Mouse (Mus musculus) embryo, embryonic 11.5 days (tissue): ENCODE results near the gene Jph4.

Experiments used
- DNase-seq: peaks from one replicate; pipeline ENCODE4 v3.0.0-alpha.2; 2012; ENCODE audit warnings: low read depth, low spot score

Jph4 gene

DNA sequence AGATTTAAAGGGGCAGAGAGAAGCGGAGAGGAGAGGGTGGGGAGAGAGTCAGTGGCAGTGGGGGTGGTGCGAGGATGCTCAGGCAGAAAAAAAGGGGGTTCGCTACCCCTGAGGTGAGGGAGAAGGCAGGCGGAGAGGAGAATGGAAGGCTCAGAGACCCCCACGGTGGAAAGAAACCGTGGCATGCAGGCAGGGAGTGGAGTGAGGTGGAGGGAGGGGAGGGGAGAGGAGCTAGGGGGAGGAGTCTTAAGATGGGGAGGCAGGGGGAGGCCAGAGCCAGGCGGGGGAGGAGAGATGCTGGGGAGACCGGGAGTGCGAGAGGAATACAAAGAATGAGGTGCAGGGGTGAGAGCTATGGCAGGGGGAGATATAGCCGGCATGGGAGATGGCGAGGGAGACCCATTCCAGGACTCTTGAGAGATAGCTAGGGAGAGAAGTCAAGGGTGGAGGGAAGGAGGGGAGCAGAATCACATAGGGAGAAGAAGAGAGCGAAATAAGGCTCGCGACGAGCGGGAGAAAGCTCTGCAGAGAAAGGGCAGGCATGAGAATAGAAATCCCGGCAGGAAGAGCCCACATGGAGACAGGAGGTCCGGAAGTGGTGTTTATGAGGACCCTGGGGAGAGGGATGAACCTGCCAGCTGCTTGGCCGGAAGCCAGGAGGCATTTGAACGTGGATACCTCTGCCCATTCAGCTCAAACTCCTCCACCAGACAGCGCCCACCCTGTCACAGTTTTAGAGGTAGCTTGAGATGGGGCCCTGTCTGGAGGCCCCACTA is at the start of gene Jph4:
Jph4 (minus strand) TSS at position 511 of the 776 bp plus-strand sequence.
- DNase-seq = no peak

DNA sequence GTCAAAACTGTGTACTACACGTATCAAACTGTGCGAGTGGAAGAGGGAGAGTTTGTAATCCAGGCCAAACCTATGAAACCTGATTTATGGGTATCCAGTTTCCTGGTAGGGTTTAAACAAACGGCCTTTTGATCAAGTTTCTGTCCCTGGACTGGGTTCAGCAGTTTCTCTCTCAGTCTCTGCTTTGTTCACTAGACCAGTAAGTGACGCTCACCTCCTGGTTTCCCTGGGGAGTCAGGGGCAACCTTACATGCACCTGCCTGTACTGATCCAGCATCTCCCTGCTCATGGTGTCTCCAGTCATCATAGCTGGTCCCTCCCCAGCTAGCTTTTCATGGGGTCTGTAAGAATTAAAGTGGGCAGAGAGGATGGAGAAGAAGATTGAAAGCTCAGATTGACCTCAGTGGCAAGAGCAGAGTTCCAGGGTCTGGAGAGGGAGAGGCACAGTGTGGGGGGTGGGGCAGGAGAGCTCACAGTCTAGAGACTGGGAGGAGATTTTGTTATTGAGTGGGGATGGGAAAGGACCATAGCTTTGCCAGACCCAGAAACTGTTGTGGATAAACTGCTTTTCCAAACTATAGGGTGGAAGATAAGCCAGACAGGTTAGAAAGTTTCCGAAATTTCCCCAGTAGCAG is 47.6 kb upstream of the Jph4 start:
- DNase-seq = no peak

DNA sequence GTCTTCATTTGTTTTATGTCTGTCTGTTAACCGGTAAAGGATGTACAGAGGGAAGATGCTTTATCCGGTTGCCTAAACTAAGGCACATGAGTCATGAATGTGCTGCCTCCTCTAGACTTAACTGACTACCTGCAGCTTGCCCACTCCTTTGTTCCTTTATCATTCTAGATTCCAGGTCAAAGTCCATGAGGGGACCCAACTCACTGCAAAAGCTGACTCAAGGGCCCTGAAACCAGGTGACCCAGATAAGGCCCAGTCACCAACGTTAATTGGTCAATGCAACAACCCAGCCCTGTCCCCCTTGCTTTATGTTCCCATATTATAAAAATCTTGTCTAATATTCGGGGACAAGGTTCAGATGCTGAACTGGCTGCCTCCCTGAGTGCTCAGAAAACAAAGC is 45.4 kb upstream of the Jph4 start:
- no peak for DNase-seq

DNA sequence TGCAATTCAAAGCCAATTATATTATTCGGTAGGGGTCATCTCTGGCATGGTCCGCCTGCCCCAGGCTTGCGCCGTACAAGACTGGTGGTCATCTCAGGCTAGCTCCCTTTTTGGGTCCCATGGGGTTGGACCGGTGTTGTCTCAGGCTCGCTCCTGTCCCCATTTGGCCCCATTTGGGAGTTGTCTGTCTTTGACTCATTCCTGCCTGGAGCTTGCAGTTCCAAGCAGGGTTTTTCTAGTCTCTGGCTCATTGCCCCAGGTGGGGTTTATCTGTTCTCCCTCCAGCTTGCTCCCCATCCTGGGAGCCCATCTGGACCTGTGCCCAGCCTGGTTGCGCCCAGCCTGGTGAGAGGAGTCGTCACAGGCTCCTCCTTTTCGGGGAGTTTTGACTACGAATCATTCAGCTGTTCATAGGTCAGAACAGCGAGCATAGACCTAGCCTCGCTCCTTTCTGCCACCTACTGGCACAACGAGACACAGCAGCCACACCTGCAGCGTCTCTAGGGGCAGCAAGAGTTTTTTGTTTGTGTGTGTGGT is 44.4 kb upstream of the Jph4 start:
- DNase-seq = peak; percentile 46

DNA sequence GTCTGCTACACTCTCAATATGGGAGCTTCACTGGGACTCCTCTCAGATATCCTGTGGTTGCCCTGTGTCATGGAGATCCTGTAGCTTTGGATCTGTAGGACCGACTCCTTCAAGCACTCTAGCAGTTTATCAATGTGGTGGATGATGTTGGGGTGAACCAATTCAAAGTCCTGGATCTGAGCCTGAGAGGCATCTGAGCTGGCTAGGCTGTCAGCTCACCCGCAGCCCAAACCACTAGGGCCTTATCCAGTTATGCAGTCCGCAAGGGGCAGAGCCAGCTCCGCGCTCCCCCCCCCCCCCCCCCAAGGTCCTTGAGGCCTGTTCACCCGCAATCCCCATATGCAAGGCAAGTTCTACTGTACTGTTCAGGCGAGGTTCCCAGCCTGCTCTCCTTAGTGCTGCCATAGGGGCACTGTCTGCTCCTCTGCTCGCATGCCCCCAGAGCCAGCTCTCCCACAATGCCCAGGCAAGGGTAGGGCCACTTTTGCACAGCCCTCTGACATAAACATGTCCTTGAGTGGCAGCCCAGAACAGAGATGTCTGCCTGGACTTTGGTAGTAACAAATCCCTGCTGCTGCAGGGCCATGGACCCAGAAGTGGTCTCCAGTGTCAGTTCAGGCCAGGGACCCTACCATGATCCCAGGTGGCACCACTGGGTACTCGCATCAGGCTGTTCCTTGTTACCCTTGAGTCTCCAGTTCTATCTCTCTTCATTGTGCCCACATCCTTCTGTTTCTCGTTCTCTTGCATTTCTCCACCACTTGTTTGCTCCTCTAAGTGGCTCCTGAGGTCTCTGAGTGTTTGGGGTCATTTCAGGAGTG is 43.7 kb upstream of the Jph4 start:
- no peak for DNase-seq

DNA sequence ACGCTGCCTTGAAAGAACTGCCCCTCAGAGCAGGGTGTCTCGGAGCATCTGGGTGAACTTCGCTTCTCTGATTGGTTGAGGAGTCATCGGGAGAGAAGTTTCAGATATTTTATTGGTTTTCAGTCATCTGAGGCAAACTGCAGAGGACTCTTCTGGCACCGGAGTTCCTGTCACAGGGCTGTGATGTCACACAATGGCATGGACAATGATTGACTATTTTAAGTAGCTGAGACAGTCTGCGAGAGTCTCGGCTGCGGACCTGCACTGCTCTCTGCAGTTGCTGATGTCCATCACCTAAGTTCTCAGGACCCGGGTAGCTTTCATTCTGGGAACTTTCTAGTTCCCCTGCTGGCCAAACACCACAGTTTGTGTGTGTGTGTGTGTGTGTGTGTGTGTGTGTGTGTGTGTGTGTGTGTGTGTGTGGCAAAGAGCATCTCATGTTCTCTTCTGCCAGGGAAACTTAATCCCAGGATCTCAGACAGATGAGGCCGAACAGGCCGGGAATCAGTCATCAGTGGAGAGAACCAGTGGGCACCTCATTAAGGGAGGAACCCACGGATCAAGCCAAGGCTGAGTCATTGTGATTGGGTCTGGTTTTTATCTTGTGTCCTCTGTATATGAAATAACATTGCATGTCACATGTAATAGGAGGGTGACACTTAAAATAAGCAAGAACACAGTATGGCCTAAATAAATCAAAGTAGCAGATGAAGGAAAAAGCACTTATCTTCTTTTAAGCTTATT is 40.8 kb upstream of the Jph4 start:
- no peak for DNase-seq

DNA sequence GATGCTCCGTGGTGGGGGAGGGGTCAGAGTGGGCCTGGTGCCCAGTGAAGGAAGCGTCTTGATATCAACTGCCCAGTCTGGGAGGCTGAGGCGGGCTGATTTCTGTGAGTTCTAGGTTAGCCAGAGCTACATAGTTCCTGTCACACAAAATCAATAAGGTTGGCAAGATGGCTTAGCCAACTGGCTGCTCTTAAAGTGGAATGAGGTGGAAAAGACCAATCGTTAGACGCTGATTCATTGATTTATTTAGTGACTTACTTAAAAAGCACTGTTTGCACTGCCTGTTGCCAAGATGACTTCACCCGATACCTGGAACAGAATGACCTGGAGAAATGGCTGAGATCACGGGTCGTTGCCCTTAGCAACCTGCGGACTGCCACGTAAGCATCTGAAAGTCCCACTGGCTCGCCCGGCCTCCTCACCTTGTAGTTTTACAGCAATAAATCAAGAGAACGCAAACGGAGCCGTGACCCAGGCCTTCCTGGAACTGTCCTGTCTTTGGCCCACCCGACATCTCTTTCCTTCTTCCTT is 36.3 kb upstream of the Jph4 start:
- no peak for DNase-seq

DNA sequence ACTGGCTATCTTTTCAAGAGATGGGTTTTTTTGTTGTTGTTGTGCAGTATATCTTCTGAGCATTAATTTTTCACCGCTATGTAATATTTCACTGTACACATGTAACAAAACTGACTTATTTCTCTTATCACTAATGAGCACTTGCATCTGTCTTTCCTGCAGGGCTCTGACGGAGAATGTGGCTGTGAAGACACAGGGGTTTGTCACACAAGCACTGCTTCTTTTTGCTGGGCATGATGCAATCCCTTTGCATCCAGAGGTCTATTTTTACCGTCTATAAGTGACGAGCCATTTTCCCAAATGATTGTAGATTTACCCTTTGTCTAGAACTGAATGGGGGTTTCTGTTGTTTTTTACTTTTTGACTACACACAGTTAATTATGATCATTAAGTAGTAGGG is 35.4 kb upstream of the Jph4 start:
- DNase-seq = no peak

DNA sequence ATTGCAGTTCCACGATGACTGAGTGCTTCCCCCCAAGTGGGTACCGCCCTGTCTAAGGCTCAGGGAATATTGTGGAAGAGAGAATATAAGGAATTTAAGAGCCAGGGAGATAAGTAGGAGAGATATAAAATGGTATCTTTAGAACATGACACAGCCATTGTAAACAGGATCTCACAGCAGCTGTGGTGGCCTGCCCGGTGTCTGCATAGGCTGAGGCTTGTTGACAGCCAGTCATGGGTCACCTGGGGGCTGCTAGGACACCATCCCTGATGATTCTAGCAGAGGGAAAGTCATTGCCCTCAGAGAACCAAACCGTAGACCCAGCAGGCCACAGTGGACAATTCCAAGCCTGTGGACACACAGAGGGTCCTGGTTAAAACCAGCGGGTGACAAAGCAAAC is 34.2 kb upstream of the Jph4 start:
- DNase-seq = no peak

DNA sequence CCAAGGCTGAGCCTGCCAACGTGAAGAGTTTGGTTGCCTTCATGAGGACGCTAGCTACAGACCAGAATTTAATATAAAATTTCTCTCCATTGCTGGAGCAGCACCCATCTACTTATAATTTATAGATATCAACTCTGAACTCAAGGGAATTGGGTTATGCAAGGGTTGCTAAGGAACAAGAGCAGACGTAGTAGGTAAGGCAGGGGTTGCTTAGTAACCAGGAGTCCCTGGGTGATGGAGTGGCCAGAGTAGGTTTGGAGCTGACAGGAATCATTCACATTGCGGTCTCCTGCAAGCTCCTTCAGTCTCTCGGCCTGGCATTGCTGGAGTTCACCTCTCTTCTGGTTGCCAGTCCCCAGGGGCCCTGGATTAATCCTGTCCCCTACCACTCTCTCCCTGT is 32.3 kb upstream of the Jph4 start:
- no peak for DNase-seq

DNA sequence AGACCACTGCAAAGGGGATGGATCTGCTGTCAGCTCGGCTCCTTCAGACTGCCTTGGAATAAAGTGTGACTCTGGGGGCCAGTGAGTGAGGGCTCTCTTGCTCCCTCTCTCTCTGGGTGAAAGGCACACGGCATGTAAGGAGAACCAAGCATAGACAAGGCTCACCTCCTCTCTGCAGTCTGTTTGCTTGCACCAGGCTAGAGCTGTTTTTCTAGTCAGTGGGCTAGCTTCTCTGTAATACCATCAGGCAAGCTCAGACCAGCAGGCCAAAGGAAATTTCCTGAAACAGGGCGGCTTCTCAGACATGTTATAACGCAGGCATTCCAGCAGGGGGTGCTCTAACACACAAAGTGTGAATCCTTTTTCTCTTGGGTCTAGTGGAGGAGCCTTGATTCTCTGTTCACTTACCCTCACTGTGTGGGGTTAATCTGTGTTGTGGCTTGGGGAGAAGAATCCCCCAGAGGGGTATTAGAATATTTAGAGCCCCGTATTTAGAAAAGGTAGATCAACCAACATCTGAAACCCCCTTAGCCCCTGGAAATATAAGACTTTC is 31.7 kb upstream of the Jph4 start:
- peak; percentile 42 for DNase-seq

DNA sequence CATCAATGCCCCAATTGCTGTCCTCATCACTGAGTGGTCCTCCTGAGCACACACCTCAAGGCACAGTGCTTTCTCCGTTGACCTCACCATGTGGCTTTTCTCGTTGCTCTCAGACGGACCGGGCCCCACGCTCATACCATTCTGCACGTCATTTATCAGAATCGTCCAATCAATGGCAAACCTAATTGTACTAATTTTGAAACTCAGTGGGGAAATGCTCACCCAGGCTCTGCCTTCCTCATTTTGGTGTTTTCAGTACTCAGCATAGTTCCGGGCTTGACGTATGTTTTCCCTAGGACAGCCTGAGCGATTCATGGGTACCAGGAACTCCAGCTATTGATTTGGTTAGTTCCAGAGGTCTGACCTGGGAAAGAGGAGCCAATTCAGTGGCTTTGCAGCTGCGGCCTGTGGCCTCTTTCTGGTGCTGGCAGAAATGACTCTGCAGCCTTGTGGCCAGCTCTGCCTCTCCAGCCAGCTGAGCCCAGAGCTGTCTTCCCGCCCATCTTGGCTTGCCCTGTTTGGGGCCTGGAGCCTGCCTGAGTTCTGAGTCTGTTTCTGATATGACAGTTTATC is 30.2 kb upstream of the Jph4 start:
- no peak for DNase-seq

DNA sequence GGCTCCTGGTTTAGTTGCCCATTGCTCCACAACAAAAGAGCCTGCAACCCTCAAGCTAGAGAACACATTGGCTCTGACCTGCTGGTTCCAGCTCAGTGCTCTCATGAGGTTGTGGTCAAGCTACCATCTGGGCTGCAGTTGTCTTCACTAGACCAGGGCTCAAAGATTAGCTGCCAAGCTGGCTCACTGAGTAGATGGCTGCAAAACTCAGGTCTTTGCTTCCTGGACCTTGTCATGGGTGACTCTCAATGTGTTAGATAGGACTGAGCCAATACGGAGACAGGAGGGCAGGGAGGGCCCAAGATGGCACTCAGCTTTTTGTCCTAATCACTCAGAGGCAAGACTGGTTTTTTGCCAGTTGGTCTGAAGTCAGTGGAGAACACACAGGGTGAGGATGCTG is 29.6 kb upstream of the Jph4 start:
- DNase-seq = no peak

DNA sequence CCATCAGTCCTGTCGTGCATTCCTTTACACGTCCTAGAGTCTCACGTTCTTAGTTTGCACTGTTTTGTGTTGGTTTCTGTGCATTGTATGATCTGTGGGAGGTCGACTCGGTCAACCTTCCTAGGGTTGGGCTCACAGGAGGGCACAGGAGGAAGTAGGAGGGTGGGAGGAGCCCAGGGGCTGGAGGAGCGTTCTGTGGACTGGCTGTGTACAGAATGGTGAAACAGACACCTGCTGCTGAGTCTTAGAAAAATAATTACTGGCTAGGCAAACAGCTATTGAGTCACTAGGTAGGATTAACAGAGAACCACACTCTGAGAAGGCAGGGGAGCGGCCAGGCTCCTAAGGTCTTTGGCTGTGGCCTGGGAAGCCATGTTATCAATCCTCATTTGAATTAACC is 22.6 kb upstream of the Jph4 start:
- no peak for DNase-seq

DNA sequence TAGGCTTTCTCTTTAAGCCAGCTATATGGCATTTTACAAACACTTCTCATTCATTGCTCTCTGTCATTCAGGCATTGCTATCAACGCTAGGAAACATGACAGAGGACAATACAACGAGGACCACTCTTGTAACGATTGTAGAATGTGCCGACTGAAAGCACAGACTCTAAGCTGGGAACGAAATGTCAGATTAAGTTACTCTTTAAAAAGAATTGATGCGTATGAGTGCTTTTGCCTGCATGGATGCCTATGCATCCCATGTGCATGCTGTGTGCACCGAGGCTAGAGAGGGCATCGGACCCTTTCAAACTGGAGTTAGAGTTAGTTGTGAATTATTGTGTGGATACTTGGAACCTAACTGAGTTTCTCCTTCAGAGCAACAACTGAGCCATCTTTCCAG is 18.9 kb upstream of the Jph4 start:
- no peak for DNase-seq

DNA sequence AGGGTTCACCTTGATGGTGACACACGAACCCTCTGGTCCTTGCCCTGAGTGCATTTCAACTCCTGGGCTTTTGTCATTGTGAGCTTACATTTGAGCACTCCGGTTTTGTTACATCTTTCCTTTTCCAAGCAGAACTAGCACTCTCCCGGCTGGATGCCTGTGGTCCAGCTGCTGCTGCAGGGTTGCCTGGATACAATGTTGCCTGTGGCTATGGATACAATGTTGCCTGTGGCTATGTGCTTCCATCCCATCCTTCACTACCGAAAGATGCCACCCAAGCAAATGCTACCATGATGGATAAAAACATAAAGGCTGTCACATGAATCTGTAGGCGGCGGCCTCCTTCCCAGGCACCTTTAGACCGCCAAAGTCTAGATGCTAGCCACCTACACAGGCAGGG is 9.8 kb upstream of the Jph4 start:
- DNase-seq = no peak

DNA sequence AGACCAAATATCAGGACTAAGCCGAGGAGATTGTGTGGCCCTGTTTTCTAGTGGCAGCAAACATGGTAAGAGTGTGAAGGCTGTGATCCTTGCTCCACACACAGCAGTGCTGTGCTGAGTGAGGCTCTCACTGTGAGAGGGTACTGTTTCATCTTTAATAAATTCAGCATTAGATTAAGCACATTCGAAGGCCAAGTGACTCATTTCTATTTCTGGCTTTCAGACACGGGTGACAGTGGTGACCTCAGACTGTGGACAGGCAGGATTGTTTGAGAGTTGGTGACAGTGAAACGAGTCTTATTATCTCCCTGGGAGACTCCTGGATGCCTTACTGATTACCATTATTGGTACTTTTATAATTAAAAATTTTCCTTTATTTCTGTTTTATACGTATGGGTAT is 9.0 kb upstream of the Jph4 start:
- DNase-seq = no peak

DNA sequence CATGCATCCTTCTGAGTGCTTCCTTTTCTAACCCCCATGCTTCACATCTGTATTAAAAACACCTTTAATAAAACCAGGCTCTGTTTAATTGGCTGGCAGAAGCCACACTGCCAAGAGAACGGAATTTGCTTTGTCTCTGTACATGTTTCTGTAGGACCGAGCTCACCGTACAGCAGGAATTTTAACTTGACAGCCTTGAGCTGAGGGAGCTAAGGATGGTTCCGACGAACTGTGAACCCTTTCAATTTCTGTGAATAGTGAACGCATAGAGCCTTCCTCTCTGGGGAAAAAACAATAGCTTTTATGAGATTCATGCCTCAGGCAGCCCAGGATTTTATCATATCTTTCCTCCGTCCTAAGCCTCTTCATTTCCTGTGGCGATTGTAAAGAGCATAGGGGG is 5.6 kb upstream of the Jph4 start:
- no peak for DNase-seq

DNA sequence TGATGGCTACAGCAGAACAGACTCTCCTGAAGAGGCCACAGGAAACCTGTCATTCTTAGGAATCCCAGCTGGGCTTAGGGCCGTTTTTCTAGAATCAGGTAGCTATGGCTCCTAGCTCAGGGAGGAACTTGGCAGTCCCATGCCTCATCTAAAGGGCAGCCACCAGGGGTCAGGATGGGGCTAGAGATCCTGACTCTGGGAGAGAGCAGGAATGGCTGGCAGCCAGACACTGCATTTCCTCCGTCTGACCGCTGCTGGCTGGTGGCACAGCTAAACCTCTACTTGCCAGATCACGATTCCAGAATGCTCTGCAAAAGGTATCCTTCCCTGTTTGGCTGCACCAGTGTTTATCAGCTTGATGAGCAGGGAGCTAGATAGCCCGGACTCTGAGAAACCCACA is 5.2 kb upstream of the Jph4 start:
- peak; percentile 67 for DNase-seq

DNA sequence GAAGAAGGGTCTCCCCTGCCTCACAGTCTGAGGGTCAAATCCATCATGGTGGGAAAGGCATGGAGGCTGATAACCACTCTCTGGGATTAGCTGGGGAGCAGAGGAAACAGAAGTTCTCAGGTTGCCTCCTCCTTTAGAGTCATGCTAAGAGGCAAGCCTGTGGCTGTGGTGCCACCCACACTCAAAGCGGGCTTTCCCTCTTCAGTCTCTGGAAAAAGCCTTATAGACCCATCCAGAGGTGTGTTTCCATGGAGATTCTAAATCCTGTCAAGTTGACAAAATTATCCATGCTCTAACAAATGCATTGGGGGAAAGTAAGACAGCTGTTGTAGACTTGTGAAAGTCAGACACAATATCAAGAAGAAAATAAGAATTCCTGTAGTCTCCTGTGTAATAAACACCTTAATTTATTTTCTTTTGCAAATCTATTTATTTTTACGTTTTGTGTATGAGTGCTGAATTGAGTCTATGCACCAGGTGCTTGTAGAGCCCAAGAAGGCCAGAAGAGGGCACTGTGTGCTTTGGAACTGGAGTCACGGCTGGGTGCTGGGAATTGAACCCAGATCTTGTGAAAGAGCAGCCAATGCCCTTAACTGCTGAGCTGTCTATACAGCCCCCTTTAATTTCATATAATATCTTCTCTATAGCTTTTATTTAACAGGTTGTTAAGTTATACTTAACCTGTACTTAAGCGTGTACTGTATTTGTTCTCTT is 2.8 kb upstream of the Jph4 start:
- DNase-seq = no peak
